Mouse (Mus musculus) c-Kit-positive CD71-positive TER-119-negative erythroid progenitor cells, embryonic 14.5 days (primary cell): ENCODE measurements at regions not wholly inside any gene's neighbourhood (a gene's known extent, or its start where the extent isn't known, plus 50 kb on each side); places are given as distances from the start of the nearest gene placed in this dataset.

Experiments used
- DNase-seq: peaks from one replicate; pipeline ENCODE4 v3.0.0-alpha.2; 2013; ENCODE audit warnings: low read depth

DNA sequence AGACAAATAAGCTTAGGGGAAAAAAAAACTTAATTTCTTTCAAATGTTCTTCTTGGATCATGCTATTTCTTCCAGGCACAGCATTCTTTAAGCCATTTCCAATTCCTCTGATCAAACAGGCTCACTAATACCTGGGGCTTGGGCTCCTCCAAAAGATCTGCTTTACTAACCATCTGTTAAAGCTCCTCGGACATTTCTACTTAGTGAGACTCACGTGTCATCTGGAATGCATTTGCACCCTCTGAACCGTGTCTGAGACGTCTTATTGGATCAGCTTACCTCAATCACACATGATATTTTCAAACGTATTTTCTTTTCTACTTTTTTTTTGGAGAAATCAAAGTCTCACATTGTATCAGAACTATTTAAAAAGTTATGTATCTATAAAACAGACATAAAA, 132.4 kb downstream of the Npr3 start:
- DNase-seq, result no peak

GRCm38 (mm10) chr15:11770596-11770995, 136.5 kb downstream of the Npr3 start:
- DNase-seq, result no peak

DNA sequence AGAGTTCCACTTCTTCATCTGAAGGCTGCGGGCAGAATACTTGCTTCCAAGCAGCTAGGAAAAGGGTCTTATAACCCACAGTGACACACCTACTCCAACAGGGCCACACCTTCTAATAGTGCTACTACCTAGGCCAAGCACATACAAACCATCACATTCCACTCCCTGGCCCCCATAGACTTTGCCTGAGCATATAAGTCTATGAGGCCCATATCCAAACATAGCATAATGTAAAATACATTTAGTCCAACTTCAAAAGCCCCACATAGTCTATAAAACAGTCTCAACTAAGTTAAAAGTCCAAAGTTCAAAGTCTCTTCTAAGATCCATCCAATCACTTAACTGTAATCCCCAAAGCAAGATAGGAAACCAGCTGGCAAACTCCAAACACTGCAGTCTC, 149.1 kb downstream of the Npr3 start:
- no peak for DNase-seq

GRCm38 (mm10) chr15:11756786-11757185, 150.3 kb downstream of the Npr3 start:
- no peak for DNase-seq

- no peak for DNase-seq
These were observed 153.9 kb downstream of the Npr3 start for GRCm38 (mm10) chr15:11753216-11753615.

- DNase-seq, result no peak
These were observed 156.2 kb downstream of the Npr3 start for GRCm38 (mm10) chr15:11750893-11751292.

GRCm38 (mm10) chr15:11749509-11749908, 157.6 kb downstream of the Npr3 start:
- DNase-seq, result no peak

DNA sequence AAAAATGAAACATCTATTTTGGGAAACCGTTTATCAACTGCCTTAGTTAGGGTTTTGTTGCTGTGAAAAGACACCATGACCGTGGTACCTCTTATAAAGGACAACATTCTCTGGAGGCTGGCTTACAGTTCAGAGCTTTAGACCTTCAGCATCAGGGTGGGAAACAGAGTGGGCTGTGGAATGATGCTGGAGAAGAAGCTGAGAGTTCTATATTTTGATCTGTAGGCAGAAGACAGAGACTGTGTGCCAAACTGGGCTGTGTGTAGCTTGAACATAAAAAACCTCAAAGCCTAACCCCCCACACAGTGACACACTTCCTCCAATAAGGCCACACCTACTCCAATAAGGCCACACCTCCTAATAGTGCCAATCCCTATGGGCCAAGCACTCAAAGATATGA, 158.8 kb downstream of the Npr3 start:
- no peak for DNase-seq

DNA sequence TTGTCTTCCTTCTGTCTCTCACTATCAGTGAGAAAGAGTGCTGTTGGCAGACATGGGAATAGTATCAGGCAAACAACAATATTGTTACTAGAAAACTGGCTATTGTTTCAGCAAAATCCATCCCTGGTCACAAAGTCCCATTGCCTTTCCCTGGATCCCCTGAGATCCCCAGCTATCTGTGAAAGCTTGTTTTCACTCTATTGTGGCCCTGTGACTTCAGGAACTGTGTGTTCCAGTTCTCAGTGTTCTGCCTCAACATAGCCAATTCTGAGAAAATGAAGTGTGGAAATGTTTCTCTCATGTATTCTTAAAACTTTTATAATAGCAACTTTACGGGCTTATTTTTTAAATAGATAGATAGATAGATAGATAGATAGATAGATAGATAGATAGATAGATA, 160.3 kb downstream of the Npr3 start:
- DNase-seq, result no peak

- no peak for DNase-seq
These were observed 161.3 kb downstream of the Npr3 start for GRCm38 (mm10) chr15:11745629-11746372.

DNA sequence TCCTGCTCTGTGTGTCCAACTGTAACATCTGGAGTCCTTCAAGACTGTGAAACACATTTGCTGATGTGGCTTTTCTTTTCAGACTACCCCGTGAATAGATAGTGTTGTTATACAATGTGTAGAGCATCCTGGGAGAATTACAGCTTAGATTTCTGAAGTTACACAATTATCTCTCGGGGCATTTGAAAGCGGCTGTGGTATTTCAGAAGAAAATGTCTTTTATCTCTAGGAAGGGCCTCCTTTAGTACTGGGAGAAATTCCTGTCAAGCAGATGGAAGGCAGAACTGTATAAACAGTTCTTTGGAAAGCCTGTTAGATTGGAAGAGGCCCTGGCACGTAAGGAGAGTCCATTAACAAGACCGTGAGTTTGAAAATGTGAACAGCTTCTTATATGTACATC, 162.2 kb downstream of the Npr3 start:
- DNase-seq, result no peak

- no peak for DNase-seq
These were observed 162.8 kb downstream of the Npr3 start for GRCm38 (mm10) chr15:11744296-11744695.

DNA sequence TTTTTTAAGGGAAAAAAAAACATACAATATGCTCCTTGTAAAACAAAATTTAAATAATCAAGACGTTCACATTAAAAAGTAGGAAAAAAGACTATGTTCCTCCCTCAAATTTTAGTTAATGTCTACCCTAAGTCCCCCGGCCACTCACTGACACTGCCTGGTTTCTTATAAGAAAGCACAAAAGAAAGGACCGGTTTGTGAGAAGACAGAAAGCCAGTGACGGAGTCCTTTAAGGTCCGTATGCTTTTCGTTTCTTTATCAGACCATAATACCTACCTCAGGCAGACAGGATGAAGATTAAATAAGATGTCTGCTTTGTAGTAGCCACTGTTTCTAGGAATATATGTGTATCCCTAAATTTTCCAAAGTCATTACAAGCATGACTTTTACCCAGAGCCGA, 164.3 kb downstream of the Npr3 start:
- no peak for DNase-seq

- DNase-seq, result no peak
These were observed 164.7 kb downstream of the Npr3 start for GRCm38 (mm10) chr15:11742346-11742729.

GRCm38 (mm10) chr15:11741598-11742345, 165.3 kb downstream of the Npr3 start:
- no peak for DNase-seq

DNA sequence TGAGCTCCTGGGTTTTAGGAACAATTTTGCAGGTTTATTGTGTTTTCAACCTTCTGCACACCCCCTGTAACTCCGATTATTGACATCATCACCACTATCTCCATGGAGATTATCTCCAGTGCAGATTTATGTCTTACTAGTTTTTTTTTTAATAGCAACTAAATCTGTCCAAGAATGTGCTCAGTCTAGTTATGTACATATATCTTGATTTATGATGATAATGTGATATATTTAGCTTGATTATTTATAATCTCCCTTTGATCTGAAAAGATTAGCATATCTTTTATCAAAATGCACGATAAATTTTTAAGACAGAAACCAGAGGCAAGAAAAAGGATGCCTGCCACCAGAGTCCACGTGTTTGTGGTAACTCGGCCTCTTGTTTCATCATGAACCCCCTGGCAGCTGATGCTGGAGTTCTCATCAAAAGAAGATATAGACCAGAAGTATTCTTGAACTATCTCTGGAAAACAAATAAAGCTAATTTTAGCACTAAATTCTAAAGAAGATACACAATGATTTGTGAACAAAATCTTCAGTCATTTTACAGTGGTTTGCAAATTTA, 169.6 kb downstream of the Npr3 start:
- no peak for DNase-seq

GRCm38 (mm10) chr15:11734639-11735265, 172.3 kb downstream of the Npr3 start:
- no peak for DNase-seq

- DNase-seq, result no peak
These were observed 177.7 kb downstream of the Npr3 start for GRCm38 (mm10) chr15:11729381-11729780.

GRCm38 (mm10) chr15:11725620-11726530, 181.2 kb downstream of the Npr3 start:
- no peak for DNase-seq

- no peak for DNase-seq
These were observed 186.4 kb downstream of the Npr3 start for GRCm38 (mm10) chr15:11720645-11721044.

DNA sequence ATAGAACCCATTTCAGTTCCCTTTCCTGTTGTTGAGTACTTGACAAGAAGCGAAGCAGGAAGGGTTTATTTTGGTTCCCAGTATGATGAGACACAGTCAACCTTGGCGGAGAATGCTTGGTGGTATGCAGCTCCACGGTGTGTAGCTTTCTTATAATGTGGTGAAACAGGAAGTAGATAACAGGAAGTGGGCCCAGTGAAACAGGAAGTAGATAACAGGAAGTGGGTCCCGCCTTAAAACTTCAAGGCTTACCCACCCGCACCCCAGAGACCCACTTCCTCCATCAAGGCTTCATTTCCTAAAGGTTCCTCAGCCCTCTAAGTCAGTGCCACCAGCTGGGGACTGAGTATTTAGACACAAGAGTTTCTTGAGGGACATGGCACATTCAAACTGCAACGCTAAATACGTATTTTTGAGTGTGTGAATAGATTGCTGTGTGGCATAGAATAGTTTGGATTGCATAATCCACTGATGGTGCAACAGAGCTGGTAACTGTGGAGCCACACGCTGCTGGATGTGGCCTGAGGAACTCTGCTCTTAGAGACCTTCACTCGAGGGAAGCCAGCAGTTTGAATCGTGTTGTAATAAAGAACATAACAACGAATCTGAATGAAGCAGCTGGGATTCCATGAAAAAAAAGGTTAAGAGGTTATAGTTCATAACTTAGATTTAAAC, 190.8 kb downstream of the Npr3 start:
- no peak for DNase-seq
